Mouse (Mus musculus): ENCODE data around the gene Pdia3. TPM values are rescaled to one million over a fixed set of nuclear protein-coding genes. Genes with fewer than 3 reads are reported as not detected.

Gene Pdia3
- total and polyA plus RNA-seq, 2 experiments from 2014 or later = 44.2 to 211 TPM

DNA sequence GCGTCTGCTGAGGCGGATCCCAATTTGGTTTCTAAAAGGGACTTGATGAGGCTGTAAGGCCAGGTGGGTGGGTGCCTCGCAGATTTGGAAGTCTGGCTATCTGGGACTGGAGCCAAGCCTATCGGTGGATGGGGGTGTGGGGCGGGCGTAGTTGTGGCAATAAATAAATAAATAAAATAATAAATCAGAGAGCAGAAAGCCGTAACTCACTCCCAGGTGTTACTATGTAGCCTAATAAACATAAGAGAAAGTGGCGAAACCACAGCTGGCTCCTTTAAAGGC is 29.4 kb downstream of the Pdia3 start:
- Histone ChIP-seq H3K27ac (ENCODE audit: low read depth) (no peak overlapping the region), H3K27me3 (ENCODE audit: control insufficient read depth, insufficient read depth, low read length) (no peaks in the 10 kb centered on the region), H3K4me3 (ENCODE audit: low read depth, low read length) (peak overlapping the region; percentile 51), H3K36me3 (replicated peaks; ENCODE audit: control insufficient read depth, insufficient read depth, low read length) (peaks cover 19% of the 10 kb centered on the region), H3K4me1 (ENCODE audit: control insufficient read depth, insufficient read depth) (peaks cover 19% of the 10 kb centered on the region), H3K9ac (replicated peaks; ENCODE audit: low read depth, low read length) (peak overlapping the region; percentile 18; the same call in 1 of the 2 replicates), H3K9me3 (replicated peaks; ENCODE audit: control insufficient read depth, low read length) (no peaks in the 10 kb centered on the region), H3K4me2 (ENCODE audit: low read depth, low read length) (peak overlapping the region; percentile 88)
- DNase-seq (ENCODE audit: low spot score) (no peak), ATAC-seq (ENCODE audit: insufficient read depth, low read depth) (no peak)
- 16% methylated on average over 8 of the region's 8 CpGs for WGBS
- TF ChIP-seq EP300 (IDR thresholded peaks at IDR 0.05; ENCODE audit: low read depth) (no peak), CTCF (IDR thresholded peaks at IDR 0.05; ENCODE audit: low read depth) (no peak)

DNA sequence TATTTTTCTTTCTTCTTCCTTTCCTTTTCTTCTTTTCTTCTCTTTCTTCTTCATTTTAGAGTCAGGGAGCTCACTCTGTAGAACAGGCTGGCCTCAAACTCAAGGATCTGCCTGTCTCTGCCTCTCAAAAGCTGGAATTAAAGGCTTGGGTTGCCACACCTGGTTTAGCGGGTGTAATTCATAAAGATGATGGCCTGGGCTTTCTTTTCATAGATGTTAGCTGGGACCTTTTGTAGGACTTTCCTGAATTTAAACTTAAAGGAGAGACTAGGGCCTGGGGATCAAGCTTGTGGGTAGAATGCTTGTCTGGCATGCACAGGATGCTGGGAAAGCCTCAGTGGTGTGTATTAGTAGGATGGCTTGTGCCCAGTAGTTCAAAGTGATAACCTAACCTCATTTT is 30.6 kb downstream of the Pdia3 start, which contains the start of gene Ell3:
Ell3 (minus strand) TSS at position 101 of the 400 bp plus-strand sequence.
- H3K36me3 ChIP-seq (replicated peaks; ENCODE audit: control insufficient read depth, insufficient read depth, low read length) = 0 out of 2 replicates have a peak, but pooled peaks cover 8% of the 10 kb centered on the region
- peak within 1 kb of the TSS; percentile 18; the same call in 1 of the 2 replicates for H3K9ac ChIP-seq (replicated peaks; ENCODE audit: low read depth, low read length)
- peaks cover 20% of the 10 kb centered on the region for H3K4me1 ChIP-seq (ENCODE audit: control insufficient read depth, insufficient read depth)
- ATAC-seq (ENCODE audit: insufficient read depth, low read depth) (no peak), DNase-seq (ENCODE audit: low spot score) (no peak)
- 100% methylated on average over 1 of the region's 1 CpGs for WGBS
- peak within 1 kb of the TSS; percentile 88 for H3K4me2 ChIP-seq (ENCODE audit: low read depth, low read length)
- H3K4me3 ChIP-seq (ENCODE audit: low read depth, low read length) = peak within 1 kb of the TSS; percentile 51
- H3K27me3 ChIP-seq (ENCODE audit: control insufficient read depth, insufficient read depth, low read length) = no peaks in the 10 kb centered on the region
- H3K9me3 ChIP-seq (replicated peaks; ENCODE audit: control insufficient read depth, low read length) = no peaks in the 10 kb centered on the region
- no peak within 1 kb of the TSS for H3K27ac ChIP-seq (ENCODE audit: low read depth)
- no peak for TF ChIP-seq EP300 (IDR thresholded peaks at IDR 0.05; ENCODE audit: low read depth)
- no peak for TF ChIP-seq CTCF (IDR thresholded peaks at IDR 0.05; ENCODE audit: low read depth)

- no peak overlapping the region for H3K9ac ChIP-seq (replicated peaks; ENCODE audit: low read depth, low read length)
- peaks cover 20% of the 10 kb centered on the region for H3K4me1 ChIP-seq (ENCODE audit: control insufficient read depth, insufficient read depth)
- no peak overlapping the region for H3K4me2 ChIP-seq (ENCODE audit: low read depth, low read length)
- no peaks in the 10 kb centered on the region for H3K36me3 ChIP-seq (replicated peaks; ENCODE audit: control insufficient read depth, insufficient read depth, low read length)
- H3K27me3 ChIP-seq (ENCODE audit: control insufficient read depth, insufficient read depth, low read length) = no peaks in the 10 kb centered on the region
- TF ChIP-seq EP300 (IDR thresholded peaks at IDR 0.05; ENCODE audit: low read depth) = no peak
- no peak for TF ChIP-seq CTCF (IDR thresholded peaks at IDR 0.05; ENCODE audit: low read depth)
- DNase-seq (ENCODE audit: low spot score) (no peak), ATAC-seq (ENCODE audit: insufficient read depth, low read depth) (no peak)
- H3K9me3 ChIP-seq (replicated peaks; ENCODE audit: control insufficient read depth, low read length) = no peaks in the 10 kb centered on the region
- 69% methylated on average over 3 of the region's 3 CpGs for WGBS
- no peak overlapping the region for H3K27ac ChIP-seq (ENCODE audit: low read depth)
- H3K4me3 ChIP-seq (ENCODE audit: low read depth, low read length) = no peak overlapping the region
Measured at GRCm38 (mm10) chr2:121445117-121445516, 31.5 kb downstream of the Pdia3 start.

- H3K9me3 ChIP-seq (replicated peaks; ENCODE audit: control insufficient read depth, low read length) = no peaks in the 10 kb centered on the region
- no peak overlapping the region for H3K4me3 ChIP-seq (ENCODE audit: low read depth, low read length)
- no peaks in the 10 kb centered on the region for H3K27me3 ChIP-seq (ENCODE audit: control insufficient read depth, insufficient read depth, low read length)
- ATAC-seq (ENCODE audit: insufficient read depth, low read depth) (no peak), DNase-seq (ENCODE audit: low spot score) (no peak)
- H3K36me3 ChIP-seq (replicated peaks; ENCODE audit: control insufficient read depth, insufficient read depth, low read length) = peaks cover 2% of the 10 kb centered on the region; the same call in 1 of the 2 replicates
- peaks cover 27% of the 10 kb centered on the region for H3K4me1 ChIP-seq (ENCODE audit: control insufficient read depth, insufficient read depth)
- no peak overlapping the region for H3K9ac ChIP-seq (replicated peaks; ENCODE audit: low read depth, low read length)
- WGBS = 83% methylated on average over 4 of the region's 4 CpGs
- H3K27ac ChIP-seq (ENCODE audit: low read depth) = no peak overlapping the region
- H3K4me2 ChIP-seq (ENCODE audit: low read depth, low read length) = no peak overlapping the region
- TF ChIP-seq CTCF (IDR thresholded peaks at IDR 0.05; ENCODE audit: low read depth) = no peak
- no peak for TF ChIP-seq EP300 (IDR thresholded peaks at IDR 0.05; ENCODE audit: low read depth)
Measured at GRCm38 (mm10) chr2:121446506-121446905, 32.9 kb downstream of the Pdia3 start.

DNA sequence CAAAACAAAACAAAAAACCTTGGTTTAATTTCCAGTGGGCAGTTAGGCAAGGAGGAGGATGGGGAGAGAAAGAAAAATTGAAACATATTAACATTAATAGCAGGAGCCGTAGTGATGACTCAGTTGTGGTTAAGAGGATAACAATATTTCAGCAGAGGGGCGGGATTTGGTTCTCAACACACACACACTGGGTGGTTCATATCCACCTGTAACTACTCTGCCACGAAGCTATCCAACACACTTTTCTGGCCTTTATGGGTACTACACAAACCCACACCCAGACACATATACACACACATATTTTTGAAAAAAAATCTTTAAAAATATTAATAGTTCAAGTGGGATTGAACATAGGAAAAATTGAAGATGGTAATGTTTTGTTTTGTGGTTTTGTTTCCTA is 33.4 kb downstream of the Pdia3 start:
- Histone ChIP-seq H3K4me3 (ENCODE audit: low read depth, low read length) (no peak overlapping the region), H3K4me2 (ENCODE audit: low read depth, low read length) (no peak overlapping the region), H3K27ac (ENCODE audit: low read depth) (no peak overlapping the region), H3K27me3 (ENCODE audit: control insufficient read depth, insufficient read depth, low read length) (no peaks in the 10 kb centered on the region), H3K4me1 (ENCODE audit: control insufficient read depth, insufficient read depth) (peaks cover 26% of the 10 kb centered on the region), H3K9ac (replicated peaks; ENCODE audit: low read depth, low read length) (no peak overlapping the region), H3K9me3 (replicated peaks; ENCODE audit: control insufficient read depth, low read length) (no peaks in the 10 kb centered on the region), H3K36me3 (replicated peaks; ENCODE audit: control insufficient read depth, insufficient read depth, low read length) (peaks cover 4% of the 10 kb centered on the region; the same call in 1 of the 2 replicates)
- WGBS = 86% methylated on average over 3 of the region's 3 CpGs
- ATAC-seq (ENCODE audit: insufficient read depth, low read depth) (no peak), DNase-seq (ENCODE audit: low spot score) (no peak)
- TF ChIP-seq CTCF (IDR thresholded peaks at IDR 0.05; ENCODE audit: low read depth) = no peak
- TF ChIP-seq EP300 (IDR thresholded peaks at IDR 0.05; ENCODE audit: low read depth) = no peak

DNA sequence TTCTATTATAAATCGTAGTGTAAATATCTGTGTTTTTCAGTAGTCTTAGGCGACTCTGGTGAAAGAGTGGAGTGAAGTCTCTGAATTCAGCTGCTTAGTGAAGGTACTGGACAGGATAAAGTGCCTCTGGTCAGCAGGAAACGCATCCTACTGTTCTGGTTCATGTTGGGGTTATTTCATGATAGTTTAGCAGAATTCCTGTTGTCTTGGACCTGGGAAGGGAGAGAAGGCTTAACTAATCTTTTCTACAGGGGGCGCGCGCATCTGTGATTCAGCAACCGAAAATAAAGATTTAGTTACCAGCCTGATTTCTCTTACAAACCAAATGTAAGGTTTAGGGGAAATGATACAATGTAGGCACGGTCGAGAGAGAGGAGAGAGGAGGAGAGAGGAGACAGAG is 34.6 kb downstream of the Pdia3 start:
- peak overlapping the region; percentile 99 for H3K27ac ChIP-seq (ENCODE audit: low read depth)
- TF ChIP-seq EP300 (IDR thresholded peaks at IDR 0.05; ENCODE audit: low read depth) (no peak), CTCF (IDR thresholded peaks at IDR 0.05; ENCODE audit: low read depth) (peak; percentile 24; the same call in 1 of the 2 replicates)
- peak overlapping the region; percentile 99 for H3K4me3 ChIP-seq (ENCODE audit: low read depth, low read length)
- DNase-seq (ENCODE audit: low spot score) = peak; percentile 60
- no peaks in the 10 kb centered on the region for H3K9me3 ChIP-seq (replicated peaks; ENCODE audit: control insufficient read depth, low read length)
- peaks cover 26% of the 10 kb centered on the region; the same call in 1 of the 2 replicates for H3K4me1 ChIP-seq (ENCODE audit: control insufficient read depth, insufficient read depth)
- ATAC-seq (ENCODE audit: insufficient read depth, low read depth) = no peak
- no peaks in the 10 kb centered on the region for H3K27me3 ChIP-seq (ENCODE audit: control insufficient read depth, insufficient read depth, low read length)
- peak overlapping the region; percentile 64 for H3K9ac ChIP-seq (replicated peaks; ENCODE audit: low read depth, low read length)
- H3K36me3 ChIP-seq (replicated peaks; ENCODE audit: control insufficient read depth, insufficient read depth, low read length) = peaks cover 15% of the 10 kb centered on the region
- 14% methylated on average over 9 of the region's 9 CpGs for WGBS
- H3K4me2 ChIP-seq (ENCODE audit: low read depth, low read length) = peak overlapping the region; percentile 86

Measured in heart, postnatal 0 days (tissue).